Mouse (Mus musculus): ENCODE measurements around the gene Osbpl2. TPM values are rescaled to one million over a fixed set of nuclear protein-coding genes. Genes with fewer than 3 reads are reported as not detected.
A peak's percentile ranks its signal among the peaks of the same experiment; 100 is the strongest.

Osbpl2 gene
- total RNA-seq, 2 experiments from 2014 or later = 27.7 to 32.1 TPM

- DNase-seq (ENCODE audit: low spot score in 2 of 2) = no peak
Observed at GRCm38 (mm10) chr2:180104659-180105377, 14.3 kb upstream of the Osbpl2 start.

GRCm38 (mm10) chr2:180105441-180106190 lies 13.5 kb upstream of the Osbpl2 start:
- DNase-seq (ENCODE audit: low spot score in 2 of 2) = no peak

GRCm38 (mm10) chr2:180107081-180107480 lies 12.0 kb upstream of the Osbpl2 start:
- no peak for DNase-seq (ENCODE audit: low spot score in 2 of 2)

- DNase-seq (ENCODE audit: low spot score in 2 of 2) = no peak
Observed at GRCm38 (mm10) chr2:180108285-180108684, 10.8 kb upstream of the Osbpl2 start.

GRCm38 (mm10) chr2:180113909-180114890 lies 4.9 kb upstream of the Osbpl2 start:
- DNase-seq (ENCODE audit: low spot score in 2 of 2) = peak; percentile 61 to 81

GRCm38 (mm10) chr2:180115279-180115678 lies 3.8 kb upstream of the Osbpl2 start:
- peak in 1 of 2 experiments; percentile 43 for DNase-seq (ENCODE audit: low spot score in 2 of 2)

- DNase-seq (ENCODE audit: low spot score in 2 of 2) = no peak
Observed at GRCm38 (mm10) chr2:180116081-180116493, 3.0 kb upstream of the Osbpl2 start.

- peak in 1 of 2 experiments; percentile 27 for DNase-seq (ENCODE audit: low spot score in 2 of 2)
Observed at GRCm38 (mm10) chr2:180116741-180117484, 2.2 kb upstream of the Osbpl2 start.

- peak in 1 of 2 experiments; percentile 48 for DNase-seq (ENCODE audit: low spot score in 2 of 2)
Observed at GRCm38 (mm10) chr2:180117485-180118194, 1.5 kb upstream of the Osbpl2 start.

- no peak for DNase-seq (ENCODE audit: low spot score in 2 of 2)
Observed at GRCm38 (mm10) chr2:180119439-180120291, 559 bp downstream of the Osbpl2 start.

- DNase-seq (ENCODE audit: low spot score in 2 of 2) = no peak
Observed at GRCm38 (mm10) chr2:180120292-180120761, 1.2 kb downstream of the Osbpl2 start.

GRCm38 (mm10) chr2:180124192-180124591 lies 5.1 kb downstream of the Osbpl2 start:
- no peak for DNase-seq (ENCODE audit: low spot score in 2 of 2)

GRCm38 (mm10) chr2:180126195-180126594 lies 7.1 kb downstream of the Osbpl2 start:
- peak in 1 of 2 experiments; percentile 37 for DNase-seq (ENCODE audit: low spot score in 2 of 2)

- no peak for DNase-seq (ENCODE audit: low spot score in 2 of 2)
Observed at GRCm38 (mm10) chr2:180127675-180128074, 8.6 kb downstream of the Osbpl2 start.

GRCm38 (mm10) chr2:180133231-180133630 lies 14.1 kb downstream of the Osbpl2 start:
- no peak for DNase-seq (ENCODE audit: low spot score in 2 of 2)

- no peak for DNase-seq (ENCODE audit: low spot score in 2 of 2)
Observed at GRCm38 (mm10) chr2:180133911-180134310, 14.8 kb downstream of the Osbpl2 start.

- no peak for DNase-seq (ENCODE audit: low spot score in 2 of 2)
Observed at GRCm38 (mm10) chr2:180135414-180135813, 16.3 kb downstream of the Osbpl2 start.

- DNase-seq (ENCODE audit: low spot score in 2 of 2) = no peak
Observed at GRCm38 (mm10) chr2:180146091-180146490, 27.0 kb downstream of the Osbpl2 start.

GRCm38 (mm10) chr2:180147379-180147778 lies 28.3 kb downstream of the Osbpl2 start:
- DNase-seq (ENCODE audit: low spot score in 2 of 2) = no peak

Measured in gastrocnemius, postnatal 4 days (tissue).